Mouse (Mus musculus) bone marrow macrophage, adult 2 months (primary cell): ENCODE data around the gene Hipk1. TPM values are rescaled to one million over a fixed set of nuclear protein-coding genes. Genes with fewer than 3 reads are reported as not detected.

ENCODE experiments used
- H3K27ac ChIP-seq: 2 replicates; pipeline ENCODE4 v1.5.1; 2012; ENCODE audit warnings: low read depth, low read length; ENCODE audit not compliant: insufficient read depth
- H3K4me1 ChIP-seq: 2 replicates; pipeline ENCODE4 v1.6.1; 2012; ENCODE audit warnings: low read length; ENCODE audit not compliant: control insufficient read depth, insufficient read depth
- H3K4me3 ChIP-seq: 2 replicates; pipeline ENCODE4 v1.5.1; 2012; ENCODE audit warnings: mild to moderate bottlenecking, low read length, moderate library complexity; ENCODE audit not compliant: insufficient read depth
- CTCF ChIP-seq: IDR thresholded peaks from 2 replicates; pipeline ENCODE4 v1.5.1; 2012; ENCODE audit warnings: low read depth, mild to moderate bottlenecking, low read length, moderate library complexity
- POLR2A ChIP-seq: IDR thresholded peaks from 2 replicates; pipeline ENCODE4 v1.6.1; 2012; ENCODE audit warnings: mild to moderate bottlenecking, low read depth, low read length, borderline replicate concordance
- polyA plus RNA-seq: library from polyadenylated mRNA; stranded (reverse); fragments of >200 nt; gene quantifications from 2 replicates; pipeline ENCODE4 v1.2.4, GENCODE M21; 2012; ENCODE audit not compliant: missing spikeins, insufficient read depth, insufficient read length

The Hipk1 gene
- polyA plus RNA-seq, 1 experiment: 82.6 TPM

DNA sequence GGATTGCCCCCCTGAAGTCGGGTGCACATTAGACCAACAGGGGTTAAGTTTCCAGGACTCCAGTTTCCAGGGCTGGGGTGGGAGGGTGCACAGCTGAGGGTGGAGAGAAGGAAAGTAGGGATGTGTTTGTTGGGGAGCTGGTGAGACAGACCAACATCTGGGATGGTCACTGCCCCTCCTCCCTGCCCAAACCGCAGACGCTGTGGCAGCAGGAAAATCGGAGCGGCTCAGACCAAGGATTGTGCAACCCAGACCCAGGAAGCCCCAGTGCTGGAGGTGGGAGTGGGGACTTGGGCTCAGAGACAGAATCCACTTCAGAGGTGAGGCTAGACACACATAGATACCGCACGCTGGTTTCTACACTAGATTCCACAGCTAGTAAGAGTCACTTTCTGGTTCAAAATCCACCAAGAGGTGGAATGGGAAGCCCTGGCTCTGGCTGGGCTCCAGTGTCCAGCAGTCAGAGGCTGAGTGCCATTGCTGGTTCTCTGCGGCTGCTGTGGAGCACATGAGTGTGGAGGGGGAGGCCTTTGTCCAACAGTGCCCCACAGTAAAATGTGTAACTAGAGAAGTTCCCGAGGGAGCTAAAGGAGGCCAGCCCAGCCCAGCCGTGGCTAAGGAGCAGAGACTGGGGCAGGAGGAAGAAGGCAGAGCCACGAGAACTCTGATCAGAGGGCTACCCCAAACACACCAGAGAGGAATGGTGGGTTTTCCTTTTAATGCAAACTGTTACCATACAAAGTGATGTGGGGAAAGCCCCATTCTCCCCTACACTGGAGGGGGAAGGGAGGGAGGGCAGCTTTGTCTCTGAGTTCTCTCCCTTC lies 56.5 kb downstream of the Hipk1 start:
- H3K4me3 ChIP-seq: peak overlapping the region; percentile 3; the same call in 1 of the 2 replicates
- peaks cover 23% of the 10 kb centered on the region for H3K4me1 ChIP-seq
- H3K27ac ChIP-seq: peak overlapping the region; percentile 49
- TF ChIP-seq POLR2A: no peak
- TF ChIP-seq CTCF: no peak

DNA sequence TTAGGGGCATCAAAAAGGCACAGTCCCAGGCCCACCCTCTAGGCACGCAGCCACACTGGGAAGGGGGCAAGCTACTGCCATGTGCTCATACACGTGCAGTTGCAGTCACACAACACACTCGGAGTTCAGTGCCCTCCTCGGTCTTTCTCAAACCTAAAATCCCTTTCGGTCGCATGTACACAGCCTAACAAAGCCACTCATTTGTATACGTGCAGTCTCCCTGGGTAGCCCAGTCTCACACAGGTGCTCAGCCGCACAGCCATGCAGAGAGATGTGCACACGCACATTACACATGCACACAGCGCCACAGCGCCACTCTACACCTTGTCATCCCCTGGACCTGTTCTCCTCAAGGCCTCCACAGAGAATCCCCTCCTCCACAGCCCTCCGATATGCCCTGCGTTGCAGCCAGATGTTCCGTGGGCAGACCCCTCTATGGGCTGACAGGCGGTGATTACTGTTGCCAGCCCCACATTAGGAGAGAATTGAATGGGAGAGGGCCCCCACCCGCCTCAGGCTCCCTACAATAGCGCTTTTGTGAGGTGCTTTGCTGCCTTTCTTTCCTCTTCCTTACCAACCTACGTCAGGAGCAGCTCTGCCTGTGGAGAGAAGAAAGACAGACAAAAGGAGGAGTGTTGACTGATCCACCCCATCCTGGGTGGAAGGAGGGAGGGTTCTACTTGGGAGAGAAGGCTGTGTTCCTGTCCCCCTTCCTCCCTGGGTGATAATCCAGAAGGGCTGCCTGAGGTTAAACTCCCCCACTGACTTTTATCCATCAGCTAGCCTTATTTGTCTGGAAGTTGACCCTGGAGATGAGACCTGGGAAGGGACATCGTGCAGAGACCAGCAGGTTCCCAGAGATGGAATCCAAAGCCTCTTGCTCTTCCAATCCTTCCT lies 57.3 kb downstream of the Hipk1 start:
- Histone ChIP-seq H3K27ac (no peak overlapping the region), H3K4me1 (peaks cover 26% of the 10 kb centered on the region), H3K4me3 (no peak overlapping the region)
- no peak for TF ChIP-seq POLR2A
- TF ChIP-seq CTCF: no peak

DNA sequence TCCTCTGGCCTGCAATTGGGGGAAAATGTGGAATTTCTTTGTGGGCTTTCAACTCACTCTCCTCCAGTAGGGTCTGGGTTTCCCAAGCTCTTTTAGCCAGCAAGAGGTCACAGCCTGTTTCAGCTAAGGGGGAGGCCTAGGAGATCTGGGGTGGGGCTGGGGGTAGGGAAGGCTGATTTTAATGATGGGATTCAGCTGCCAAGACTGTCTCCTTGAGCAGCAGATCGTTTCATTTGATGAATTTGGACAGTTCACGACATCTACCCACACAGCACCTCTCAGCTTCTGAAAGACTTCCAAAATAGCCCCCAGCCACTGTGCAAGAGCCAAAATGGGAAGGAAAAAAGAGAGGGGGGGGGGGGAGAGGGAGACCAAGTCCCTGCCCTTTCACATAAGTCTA lies 58.2 kb downstream of the Hipk1 start:
- peaks cover 30% of the 10 kb centered on the region for H3K4me1 ChIP-seq
- no peak overlapping the region for H3K4me3 ChIP-seq
- TF ChIP-seq CTCF (no peak), POLR2A (no peak)
- H3K27ac ChIP-seq: no peak overlapping the region

DNA sequence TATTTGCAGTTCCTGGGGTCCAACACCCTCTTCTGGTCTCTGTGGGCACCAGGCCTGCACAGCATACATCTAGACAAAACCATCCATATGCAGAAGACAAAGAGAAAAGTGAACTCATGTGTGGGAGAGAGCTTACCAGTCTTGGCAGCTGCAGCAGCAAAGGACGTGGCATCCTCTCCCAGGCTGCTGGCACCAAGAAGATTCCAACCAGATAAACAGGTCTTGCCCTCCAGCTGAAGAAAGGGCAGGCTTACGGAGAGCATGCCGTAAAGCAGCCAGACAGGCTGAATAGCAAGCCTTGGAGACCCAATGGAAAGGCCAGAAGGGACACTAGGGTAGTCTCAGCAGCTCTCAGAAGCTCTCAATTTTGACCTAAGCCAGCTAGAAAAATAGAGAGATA lies 59.2 kb downstream of the Hipk1 start:
- H3K4me3 ChIP-seq: no peak overlapping the region
- TF ChIP-seq POLR2A: no peak
- no peak for TF ChIP-seq CTCF
- no peak overlapping the region for H3K27ac ChIP-seq
- peaks cover 34% of the 10 kb centered on the region for H3K4me1 ChIP-seq

DNA sequence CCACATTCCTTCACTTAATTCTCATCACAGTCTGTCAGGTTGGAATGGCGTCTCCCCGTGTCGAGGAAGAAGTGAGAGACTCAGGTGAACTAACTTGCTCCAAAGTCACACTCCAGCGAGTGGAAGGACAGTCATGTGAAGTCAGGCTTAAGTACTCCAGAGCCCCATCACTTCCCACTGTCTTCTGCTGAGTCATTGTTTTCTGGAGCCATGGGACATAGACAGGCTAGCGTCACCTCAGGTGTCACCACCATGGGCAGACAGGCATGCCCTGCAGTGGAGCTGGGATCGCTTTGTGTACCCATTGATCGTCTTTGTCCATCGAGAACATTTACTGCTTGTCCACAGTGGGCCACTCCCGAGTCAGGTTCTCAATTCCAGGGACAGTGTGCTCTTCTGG lies 61.5 kb downstream of the Hipk1 start:
- peaks cover 24% of the 10 kb centered on the region for H3K4me1 ChIP-seq
- H3K27ac ChIP-seq: no peak overlapping the region
- no peak for TF ChIP-seq CTCF
- TF ChIP-seq POLR2A: no peak
- H3K4me3 ChIP-seq: no peak overlapping the region

DNA sequence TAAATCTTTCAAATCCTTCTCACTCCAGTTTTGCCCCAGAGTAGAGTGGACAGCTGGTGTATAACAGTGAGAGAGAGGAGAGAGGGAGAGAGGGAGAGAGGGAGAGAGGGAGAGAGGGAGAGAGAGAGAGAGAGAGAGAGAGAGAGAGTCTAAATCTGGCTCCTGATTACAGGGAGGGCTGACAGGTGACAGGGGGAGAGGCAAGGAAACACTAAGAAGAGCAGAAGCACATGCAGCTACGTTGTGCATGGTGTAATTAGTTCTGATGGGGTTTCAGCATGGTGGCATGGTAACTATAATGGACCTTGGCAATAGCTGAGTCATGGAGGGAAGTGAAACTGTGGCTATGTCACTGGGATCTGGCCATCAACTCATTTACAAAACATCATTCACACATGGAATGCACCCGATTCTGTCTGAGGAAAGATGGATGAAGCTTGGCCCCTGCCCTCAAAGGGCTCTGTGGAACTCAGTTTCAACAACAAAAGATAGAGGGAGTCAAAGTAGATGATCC lies 63.5 kb downstream of the Hipk1 start:
- no peak overlapping the region for H3K27ac ChIP-seq
- H3K4me1 ChIP-seq: peaks cover 18% of the 10 kb centered on the region
- no peak overlapping the region for H3K4me3 ChIP-seq
- no peak for TF ChIP-seq POLR2A
- no peak for TF ChIP-seq CTCF

DNA sequence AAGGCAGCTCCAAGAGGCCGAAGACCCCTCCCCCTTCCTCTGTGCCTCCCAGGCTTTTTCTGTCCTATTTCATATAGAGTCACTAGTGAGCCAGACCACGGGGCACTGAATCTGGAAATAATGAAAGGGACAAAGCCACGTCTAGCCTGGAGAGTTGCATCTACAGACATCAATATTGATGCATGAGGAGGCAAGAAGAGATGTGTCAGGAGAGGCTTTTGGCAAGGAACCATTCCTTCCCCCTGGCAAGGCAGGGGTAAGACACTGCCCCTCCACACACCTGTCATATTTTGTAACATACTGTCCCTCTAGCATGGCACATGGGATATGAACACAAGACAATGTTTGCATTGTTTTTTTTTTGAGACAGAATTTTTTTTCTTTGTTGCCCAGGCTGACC lies 64.7 kb downstream of the Hipk1 start:
- no peak for TF ChIP-seq POLR2A
- TF ChIP-seq CTCF: no peak
- Histone ChIP-seq H3K4me1 (peaks cover 18% of the 10 kb centered on the region), H3K27ac (no peak overlapping the region), H3K4me3 (no peak overlapping the region)

DNA sequence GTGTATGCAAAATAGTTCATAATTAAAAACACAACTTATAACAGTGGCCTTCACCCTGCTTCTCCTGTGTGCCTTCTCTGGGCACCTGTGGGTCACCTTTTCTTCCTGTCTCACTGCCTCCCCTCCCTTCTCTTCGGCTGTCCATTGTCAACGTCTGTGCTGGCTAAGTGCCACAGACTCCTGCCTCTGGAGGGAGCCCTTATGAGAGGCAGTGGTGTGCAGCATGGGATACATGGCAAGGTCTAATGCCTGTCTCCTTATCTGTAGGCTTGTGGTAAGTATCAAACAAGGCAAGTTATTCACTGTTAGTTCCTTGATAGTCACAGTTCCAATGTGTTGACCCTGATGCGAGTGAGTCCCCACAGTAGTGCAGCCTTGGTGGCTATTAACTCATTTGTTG lies 67.2 kb downstream of the Hipk1 start:
- H3K27ac ChIP-seq: no peak overlapping the region
- no peak for TF ChIP-seq CTCF
- TF ChIP-seq POLR2A: no peak
- peaks cover 13% of the 10 kb centered on the region for H3K4me1 ChIP-seq
- no peak overlapping the region for H3K4me3 ChIP-seq

DNA sequence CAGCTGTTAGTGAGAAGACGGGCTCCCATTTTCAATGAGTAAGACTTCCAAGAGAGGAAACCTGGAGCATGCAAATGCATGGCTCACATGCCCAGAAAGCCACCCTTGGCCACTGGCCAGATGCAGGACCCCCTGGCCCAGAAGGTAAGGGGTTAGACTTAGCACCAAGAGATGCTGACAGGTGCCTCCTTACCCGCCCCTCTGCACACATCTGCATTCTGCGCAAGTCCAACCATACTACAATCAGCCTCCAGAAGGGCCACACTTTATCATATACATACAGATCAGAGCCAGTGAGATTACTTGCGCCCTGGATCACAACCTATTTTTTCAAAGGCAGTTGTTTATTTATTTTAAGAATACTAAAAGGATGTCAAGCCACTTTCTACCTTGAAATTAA lies 72.6 kb downstream of the Hipk1 start:
- H3K27ac ChIP-seq: no peak overlapping the region
- no peak overlapping the region for H3K4me3 ChIP-seq
- TF ChIP-seq POLR2A (no peak), CTCF (no peak)
- H3K4me1 ChIP-seq: peaks cover 7% of the 10 kb centered on the region
